Mouse (Mus musculus): ENCODE results near the gene Lrrc46.

DNA sequence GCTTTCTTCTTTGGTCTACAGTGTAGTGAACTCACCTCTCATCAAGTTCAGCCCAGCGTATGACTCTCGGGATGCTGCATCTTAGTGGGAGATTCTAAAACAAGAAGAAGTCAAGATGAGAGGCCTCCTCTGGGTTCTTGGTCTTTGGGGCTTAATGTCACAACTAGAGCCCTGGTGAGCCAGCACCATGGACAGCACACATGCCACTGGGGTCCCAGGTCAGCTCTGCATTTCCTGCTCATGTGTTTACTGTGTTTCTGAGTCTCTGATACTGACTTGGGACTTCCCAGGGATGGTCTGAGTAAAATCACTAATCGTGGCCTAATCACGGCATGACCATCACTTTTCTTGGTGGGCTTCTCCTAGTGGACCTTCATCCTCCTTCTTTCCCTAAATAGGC is 37.5 kb upstream of the Lrrc46 start:
- TF ChIP-seq CTCF (IDR thresholded peaks at IDR 0.05; ENCODE audit: extremely low read depth, insufficient read length, insufficient replicate concordance, low read depth, low read length) (no peak), POLR2A (IDR thresholded peaks at IDR 0.05; ENCODE audit: low read depth, low read length) (no peak)

Data from small intestine, adult 2 months (tissue).